ENCODE assay signal across 8 mouse cellular contexts in the genomic region with DNA sequence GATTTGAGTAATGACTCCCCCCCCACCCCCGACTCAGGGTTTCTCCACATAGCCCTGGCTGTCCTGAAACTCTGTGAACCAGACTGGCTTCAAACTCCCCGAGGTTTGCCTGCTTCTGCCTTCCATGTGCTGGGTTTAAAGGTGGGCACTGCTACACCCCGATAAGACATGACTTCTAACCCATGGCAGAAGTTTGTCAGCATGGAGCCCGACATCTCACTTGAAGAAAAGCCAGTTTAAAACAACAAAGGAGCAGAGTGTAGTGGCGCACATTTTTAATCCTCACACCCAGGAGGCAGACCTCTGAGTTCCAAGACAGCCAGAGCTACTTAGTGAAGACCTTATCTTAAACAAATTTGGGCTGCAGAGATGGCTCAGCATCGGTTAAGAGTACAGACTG. TPM values are rescaled to one million over a fixed set of nuclear protein-coding genes. Genes with fewer than 3 reads are reported as not detected.
DNase-seq lines count a peak whose midpoint lies in the region; ATAC-seq and TF ChIP-seq lines count a peak whose summit lies in the region.

No protein-coding gene starts in this region.

- H3K4me1 ChIP-seq in heart, embryonic 11.5 days (ENCODE audit: control insufficient read depth, insufficient read depth, low read length) = no peaks in the 10 kb centered on the region
- peaks cover 4 to 24% of the 10 kb centered on the region in 2 experiments; a peak in 2 of 4 replicates for H3K4me1 ChIP-seq in CH12.LX (ENCODE audit: control insufficient read depth in 1 of 2, insufficient read depth in 2 of 2)
- peaks cover 22% of the 10 kb centered on the region for H3K4me1 ChIP-seq in forebrain, embryonic 13.5 days
- peaks cover 19% of the 10 kb centered on the region for H3K4me1 ChIP-seq in liver, embryonic 16.5 days (ENCODE audit: control insufficient read depth, low read depth, low read length)

- in situ Hi-C loops in CH12.LX (cut with MboI; ENCODE audit: low pct_ligation_motif_present, low pct_unique_long_range_greater_than_20kb, low sequenced_read_pairs) = loop anchor here (5.0 kb wide), 1 partner anchor 320 kb away; the partner anchor contains the start of genes Caskin2 and Tsen54

- dilution Hi-C loops in CH12.LX (cut with MboI; ENCODE audit: extremely low pct_ligation_motif_present, extremely low pct_unique_long_range_greater_than_20kb, low sequenced_read_pairs) = no loop called here

- TF ChIP-seq CTCF in CH12.LX (conservative IDR thresholded peaks at IDR 0.05 in 1 of 2, IDR thresholded peaks at IDR 0.05 in 1 of 2; ENCODE audit: low read depth in 2 of 2, low read length in 2 of 2) = no peak

- no peak for TF ChIP-seq RAD21 in CH12.LX (IDR thresholded peaks at IDR 0.05; ENCODE audit: low read depth, low read length)

- H3K27ac ChIP-seq in heart, embryonic 11.5 days (ENCODE audit: low read depth, low read length) = no peak overlapping the region
- H3K27ac ChIP-seq in CH12.LX (ENCODE audit: insufficient read depth, low read depth) = no peak overlapping the region
- no peak overlapping the region for H3K27ac ChIP-seq in forebrain, embryonic 13.5 days
- peak overlapping the region; percentile 71; the same call in 1 of the 2 replicates for H3K27ac ChIP-seq in liver, embryonic 16.5 days (ENCODE audit: low read length)

- no peaks in the 10 kb centered on the region for H3K27me3 ChIP-seq in heart, embryonic 11.5 days (ENCODE audit: control insufficient read depth, insufficient read depth, low read length)
- no peaks in the 10 kb centered on the region for H3K27me3 ChIP-seq in CH12.LX (replicated peaks)
- no peaks in the 10 kb centered on the region for H3K27me3 ChIP-seq in forebrain, embryonic 13.5 days
- no peaks in the 10 kb centered on the region for H3K27me3 ChIP-seq in liver, embryonic 16.5 days (ENCODE audit: control insufficient read depth, insufficient read depth, low read depth, low read length)

- no peak overlapping the region for H3K9ac ChIP-seq in heart, embryonic 11.5 days (ENCODE audit: low read depth, low read length)
- peak overlapping the region; percentile 45 for H3K9ac ChIP-seq in CH12.LX (ENCODE audit: insufficient read depth, low read depth)
- H3K9ac ChIP-seq in forebrain, embryonic 13.5 days = peak overlapping the region; percentile 78
- peak overlapping the region; percentile 73 for H3K9ac ChIP-seq in liver, embryonic 16.5 days (ENCODE audit: low read depth, low read length)

- peak overlapping the region; percentile 81 for H3K4me2 ChIP-seq in heart, embryonic 11.5 days
- peak overlapping the region; percentile 52 for H3K4me2 ChIP-seq in CH12.LX (ENCODE audit: insufficient read depth, low read depth, poor library complexity, severe bottlenecking)
- peak overlapping the region; percentile 80 for H3K4me2 ChIP-seq in forebrain, embryonic 13.5 days
- peak overlapping the region; percentile 99 for H3K4me2 ChIP-seq in liver, embryonic 16.5 days (ENCODE audit: low read depth, low read length)

- peak overlapping the region; percentile 64 for H3K4me3 ChIP-seq in heart, embryonic 11.5 days (ENCODE audit: low read depth, low read length)
- H3K4me3 ChIP-seq in CH12.LX (replicated peaks in 1 of 3; ENCODE audit: low read depth in 2 of 3, low read length in 2 of 3, poor library complexity in 1 of 3) = peak overlapping the region; percentile 69 to 89 (median 79)
- H3K4me3 ChIP-seq in forebrain, embryonic 13.5 days = peak overlapping the region; percentile 71
- H3K4me3 ChIP-seq in liver, embryonic 16.5 days (ENCODE audit: low read depth, low read length) = peak overlapping the region; percentile 80

- WGBS in heart, embryonic 11.5 days (ENCODE audit: insufficient replicate concordance) = 32% methylated on average over 6 of the region's 6 CpGs
- 34% methylated on average over 6 of the region's 6 CpGs for WGBS in forebrain, embryonic 13.5 days
- whole genome bisulfite sequencing in liver, embryonic 16.5 days (ENCODE audit: insufficient replicate concordance) = 25% methylated on average over 6 of the region's 6 CpGs

- H3K36me3 ChIP-seq in heart, embryonic 11.5 days (ENCODE audit: control insufficient read depth, insufficient read depth, low read length) = peaks cover 6% of the 10 kb centered on the region; the same call in 1 of the 2 replicates
- peaks cover 30 to 43% of the 10 kb centered on the region in 2 experiments for H3K36me3 ChIP-seq in CH12.LX (replicated peaks in 1 of 2; ENCODE audit: control insufficient read depth in 1 of 2, insufficient read depth in 1 of 2, low read length in 1 of 2)
- peaks cover 25% of the 10 kb centered on the region for H3K36me3 ChIP-seq in forebrain, embryonic 13.5 days (ENCODE audit: poor library complexity, severe bottlenecking)
- peaks cover 6% of the 10 kb centered on the region; the same call in 1 of the 2 replicates for H3K36me3 ChIP-seq in liver, embryonic 16.5 days (ENCODE audit: control insufficient read depth, insufficient read depth)

- TF ChIP-seq POLR2A in CH12.LX (IDR thresholded peaks at IDR 0.05; ENCODE audit: low read depth, low read length) = no peak

- no peak for ATAC-seq in heart, embryonic 11.5 days (replicated peaks; ENCODE audit: insufficient number of reproducible peaks, low FRiP score, low TSS enrichment)
- no peak for ATAC-seq in forebrain, embryonic 13.5 days
- no peak for ATAC-seq in liver, embryonic 16.5 days (ENCODE audit: low read depth)
- ATAC-seq in frontal cortex, adult (ENCODE audit: low TSS enrichment) = no peak

- DNase-seq in heart, adult 9 months (ENCODE audit: low spot score in 2 of 2) = no peak
- no peak for DNase-seq in CH12.LX (ENCODE audit: extremely low read depth)
- no peak for DNase-seq in yolk sac, embryonic 10.5 days (ENCODE audit: low spot score)
- no peak for DNase-seq in ovary, postnatal 14 days (ENCODE audit: low spot score)

- no peaks in the 10 kb centered on the region for H3K9me3 ChIP-seq in heart, embryonic 11.5 days (replicated peaks; ENCODE audit: control insufficient read depth, low read length)
- no peaks in the 10 kb centered on the region for H3K9me3 ChIP-seq in CH12.LX (replicated peaks; ENCODE audit: low read length)
- no peaks in the 10 kb centered on the region for H3K9me3 ChIP-seq in forebrain, embryonic 13.5 days (replicated peaks)
- no peaks in the 10 kb centered on the region for H3K9me3 ChIP-seq in liver, embryonic 16.5 days (replicated peaks; ENCODE audit: control insufficient read depth, low read length)

- no peak for TF ChIP-seq EP300 in CH12.LX (IDR thresholded peaks at IDR 0.05; ENCODE audit: low read length)

- H3K79me2 ChIP-seq in CH12.LX (replicated peaks; ENCODE audit: control insufficient read depth, extremely low read depth, insufficient read depth, poor library complexity, severe bottlenecking) = peaks cover 5% of the 10 kb centered on the region; the same call in 1 of the 2 replicates

TF ChIP-seq in CH12.LX, 34 proteins besides CTCF, POLR2A, EP300 and RAD21 (continues in another document):
- TF ChIP-seq PAX5 (IDR thresholded peaks at IDR 0.05; ENCODE audit: low read length) = no peak
- TF ChIP-seq SIN3A (IDR thresholded peaks at IDR 0.05; ENCODE audit: low read length) = no peak
- TF ChIP-seq MXI1 (IDR thresholded peaks at IDR 0.05; ENCODE audit: low read depth, low read length) = no peak
- TF ChIP-seq POLR2AphosphoS2 (IDR thresholded peaks at IDR 0.05; ENCODE audit: low read depth, low read length) = no peak
- no peak for TF ChIP-seq MEF2A (IDR thresholded peaks at IDR 0.05; ENCODE audit: borderline replicate concordance, low read depth, low read length)
- no peak for TF ChIP-seq E2F4 (IDR thresholded peaks at IDR 0.05; ENCODE audit: insufficient replicate concordance, low read depth, low read length)
- no peak for TF ChIP-seq TBP (conservative IDR thresholded peaks at IDR 0.05; ENCODE audit: low read depth, low read length)
- no peak for TF ChIP-seq HCFC1 (IDR thresholded peaks at IDR 0.05; ENCODE audit: low read depth, low read length)

RNA-seq across cellular contexts. Expression of gene Nt5c, which starts 0.7 kb away (rescaled TPM):
- 70.5 and 76.3 TPM in 2 replicates for polyA plus RNA-seq in heart, embryonic 11.5 days (2014; fragmentation: Nextera tagmentation; extraction: Ambion mirVana)
- total RNA-seq in CH12.LX (2012; rRNA removed) (151 and 154 TPM in 2 replicates), CH12.LX (2014; rRNA removed) (59.8 and 65.3 TPM in 2 replicates)
- 175 and 190 TPM in 2 replicates for polyA plus RNA-seq in CH12.LX (2012; ENCODE audit: insufficient read length, low read depth)
- 87.0 and 91.1 TPM in 2 replicates for polyA plus RNA-seq in forebrain, embryonic 13.5 days (2015; fragmentation: Nextera tagmentation; extraction: Ambion mirVana)
- 32.0 and 36.3 TPM in 2 replicates for polyA plus RNA-seq in liver, embryonic 16.5 days (2015; fragmentation: Nextera tagmentation; extraction: Ambion mirVana)

RNA-seq across cellular contexts. Expression of gene Armc7, which starts 16.9 kb away (rescaled TPM):
- polyA plus RNA-seq in heart, embryonic 11.5 days (2014; fragmentation: Nextera tagmentation; extraction: Ambion mirVana) = 5.1 and 5.7 TPM in 2 replicates
- total RNA-seq in CH12.LX (2012; rRNA removed) = 8.7 and 8.9 TPM in 2 replicates
- total RNA-seq in CH12.LX (2014; rRNA removed) = 6.0 and 7.5 TPM in 2 replicates
- polyA plus RNA-seq in CH12.LX (2012; ENCODE audit: insufficient read length, low read depth) = 12.5 TPM in 2 replicates
- 11.3 and 13.0 TPM in 2 replicates for polyA plus RNA-seq in forebrain, embryonic 13.5 days (2015; fragmentation: Nextera tagmentation; extraction: Ambion mirVana)
- polyA plus RNA-seq in liver, embryonic 16.5 days (2015; fragmentation: Nextera tagmentation; extraction: Ambion mirVana) = 3.7 TPM in 2 replicates

RNA-seq across cellular contexts. Expression of gene Jpt1, which starts 21.8 kb away (rescaled TPM):
- polyA plus RNA-seq in heart, embryonic 11.5 days (2014; fragmentation: Nextera tagmentation; extraction: Ambion mirVana) = 434 and 457 TPM in 2 replicates
- total RNA-seq in CH12.LX (2012; rRNA removed) (294 and 358 TPM in 2 replicates), CH12.LX (2014; rRNA removed) (439 and 448 TPM in 2 replicates)
- 432 and 479 TPM in 2 replicates for polyA plus RNA-seq in CH12.LX (2012; ENCODE audit: insufficient read length, low read depth)
- polyA plus RNA-seq in forebrain, embryonic 13.5 days (2015; fragmentation: Nextera tagmentation; extraction: Ambion mirVana) = 1,632 and 1,660 TPM in 2 replicates
- polyA plus RNA-seq in liver, embryonic 16.5 days (2015; fragmentation: Nextera tagmentation; extraction: Ambion mirVana) = 190 and 209 TPM in 2 replicates

RNA-seq across cellular contexts. Expression of gene Slc16a5, which starts 30.1 kb away (rescaled TPM):
- polyA plus RNA-seq in heart, embryonic 11.5 days (2014; fragmentation: Nextera tagmentation; extraction: Ambion mirVana) = not detected in 2 replicates
- 0.46 and 0.51 TPM in 2 replicates for total RNA-seq in CH12.LX (2012; rRNA removed)
- total RNA-seq in CH12.LX (2014; rRNA removed) = not detected in 2 replicates
- 0.68 and 0.71 TPM in 2 replicates for polyA plus RNA-seq in CH12.LX (2012; ENCODE audit: insufficient read length, low read depth)
- polyA plus RNA-seq in forebrain, embryonic 13.5 days (2015; fragmentation: Nextera tagmentation; extraction: Ambion mirVana) = not detected in 2 replicates
- 0.21 and 0.51 TPM in 2 replicates for polyA plus RNA-seq in liver, embryonic 16.5 days (2015; fragmentation: Nextera tagmentation; extraction: Ambion mirVana)

RNA-seq across cellular contexts. Expression of gene Sumo2, which starts 43.7 kb away (rescaled TPM):
- 702 and 712 TPM in 2 replicates for polyA plus RNA-seq in heart, embryonic 11.5 days (2014; fragmentation: Nextera tagmentation; extraction: Ambion mirVana)
- total RNA-seq in CH12.LX (2012; rRNA removed) (480 and 623 TPM in 2 replicates), CH12.LX (2014; rRNA removed) (1,752 and 1,801 TPM in 2 replicates)
- polyA plus RNA-seq in CH12.LX (2012; ENCODE audit: insufficient read length, low read depth) = 960 and 1,020 TPM in 2 replicates
- polyA plus RNA-seq in forebrain, embryonic 13.5 days (2015; fragmentation: Nextera tagmentation; extraction: Ambion mirVana) = 1,485 and 1,571 TPM in 2 replicates
- 270 and 312 TPM in 2 replicates for polyA plus RNA-seq in liver, embryonic 16.5 days (2015; fragmentation: Nextera tagmentation; extraction: Ambion mirVana)
